Mouse (Mus musculus) adrenal gland, adult 18-20 months (tissue): ENCODE results near the gene Gm14781. TPM values are rescaled to one million over a fixed set of nuclear protein-coding genes. Genes with fewer than 3 reads are reported as not detected.
"Not testable (repeated sequence)": the region's sequence is repeated elsewhere in the genome, so short reads cannot be mapped to it uniquely, and the experiment has no call there.

Experiments
- DNase-seq, 2 experiments: peaks; one replicate each; pipeline ENCODE4 v3.0.0; 2021 to 2022; ENCODE audit warnings: low spot score in 2 of 2
- long read RNA-seq, 2 experiments: library from polyadenylated mRNA; stranded (forward); transcript quantifications; one replicate each; pipeline ENCODE4 v2.0.0; 2021
- total RNA-seq, 2 experiments: library from RNA; stranded (reverse); gene quantifications; 1 replicate in 1 of 2; 2 replicates in 1 of 2; pipeline ENCODE4 v1.2.3; 2021

Gene Gm14781
- not detected for total RNA-seq
- long read RNA-seq, experiment 1, result 0 reads
- long read RNA-seq, experiment 2, result 0 reads

DNA sequence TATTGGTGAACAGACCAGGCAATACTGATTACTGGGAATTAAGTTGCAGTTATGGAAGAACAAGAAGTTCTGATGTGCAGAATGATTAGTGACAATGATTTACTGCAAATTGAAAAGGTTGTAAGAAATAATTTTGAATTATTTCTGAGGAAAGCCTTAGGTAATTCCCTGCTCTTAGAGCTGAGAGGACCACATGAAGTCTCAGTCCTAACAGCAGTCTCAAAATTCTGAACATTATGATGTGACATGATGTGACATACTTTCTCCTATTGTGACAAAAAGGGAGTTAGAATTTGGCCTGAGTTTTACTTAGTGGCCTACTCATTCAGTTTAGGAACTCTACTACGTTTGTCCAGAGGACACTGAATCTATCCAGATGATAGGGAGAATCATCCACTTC is at the start of gene Gm14781:
TSS of gene Gm14781 (plus strand) at position 301 of the 400 bp plus-strand sequence.
- DNase-seq, result not testable (repeated sequence)

- not testable (repeated sequence) for DNase-seq
Measured at GRCm38 (mm10) chrX:91654964-91655575, 23.1 kb downstream of the Gm14781 start.

Other genes with a start within 250 kb of the Gm14781 start
- not detected for gene Gm5072, start 239.7 kb upstream of the Gm14781 start, total RNA-seq
- gene Gm8914, start 152.1 kb upstream of the Gm14781 start, total RNA-seq, result not detected
- gene 1700084M14Rik, start 56.3 kb upstream of the Gm14781 start, total RNA-seq, result not detected
- not detected for gene Mageb5, start 150.8 kb downstream of the Gm14781 start, total RNA-seq